Mouse (Mus musculus) v-Abl transformed pro-B cells (cell line): ENCODE results near the gene Scfd2.

Experiments used
- in situ Hi-C, 2 experiments: fragments of 400-800 bp; cut with MboI; formaldehyde crosslinking; loops; one replicate each; pipeline ENCODE4 v1.15.1; 2025; ENCODE audit not compliant: unreplicated experiment in 2 of 2

The Scfd2 gene

GRCm38 (mm10) chr5:74160349-74160748 lies 371.2 kb downstream of the Scfd2 start:
- in situ Hi-C loops: no loop called here

GRCm38 (mm10) chr5:74159906-74160305 lies 371.7 kb downstream of the Scfd2 start:
- in situ Hi-C loops: no loop called here

GRCm38 (mm10) chr5:74158929-74159632 lies 372.5 kb downstream of the Scfd2 start:
- in situ Hi-C loops: no loop called here

GRCm38 (mm10) chr5:74155860-74156351 lies 375.7 kb downstream of the Scfd2 start:
- in situ Hi-C loops: no loop called here
